Mouse (Mus musculus) T-cell, adult 2 months (primary cell): ENCODE results near the gene Gm9857.
A peak's percentile ranks its signal among the peaks of the same experiment; 100 is the strongest.

Source experiments
- DNase-seq: peaks from one replicate; pipeline ENCODE4 v3.0.0; 2022; ENCODE audit warnings: low spot score

The Gm9857 gene

DNA sequence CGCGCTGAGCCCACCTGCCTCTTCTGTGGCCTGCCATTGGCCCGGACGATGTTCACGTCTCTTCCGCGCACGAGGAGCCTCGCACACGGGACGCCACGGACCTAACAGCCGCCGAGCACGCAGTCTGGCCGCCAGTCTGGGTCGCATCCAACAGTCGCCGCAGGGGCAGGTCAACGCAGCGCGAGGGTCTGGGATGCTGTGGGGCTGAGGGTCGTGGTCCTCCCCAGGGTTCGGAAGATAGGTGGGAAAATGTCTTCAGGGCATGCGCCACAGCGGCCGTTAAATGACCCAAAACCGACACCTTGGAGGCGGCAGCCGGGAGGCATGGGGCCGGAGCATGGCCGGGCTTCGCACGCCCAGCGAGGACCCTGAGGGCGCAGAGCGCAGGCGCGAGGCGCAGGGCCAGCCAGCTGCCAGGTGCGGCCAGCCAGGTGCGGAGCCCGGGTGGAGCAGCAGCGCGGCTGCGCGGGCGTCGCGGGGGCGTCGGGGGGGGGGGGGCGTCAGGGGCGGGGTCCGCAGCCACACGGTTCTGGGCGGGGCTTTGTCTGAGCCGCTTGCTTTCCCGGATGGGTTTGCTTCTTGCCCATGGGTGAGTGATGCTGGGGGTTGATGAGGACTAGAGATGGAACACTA, at the start of gene Gm9857:
TSS of gene Gm9857 (minus strand) at position 445 of the 633 bp plus-strand sequence.
- no peak for DNase-seq

DNA sequence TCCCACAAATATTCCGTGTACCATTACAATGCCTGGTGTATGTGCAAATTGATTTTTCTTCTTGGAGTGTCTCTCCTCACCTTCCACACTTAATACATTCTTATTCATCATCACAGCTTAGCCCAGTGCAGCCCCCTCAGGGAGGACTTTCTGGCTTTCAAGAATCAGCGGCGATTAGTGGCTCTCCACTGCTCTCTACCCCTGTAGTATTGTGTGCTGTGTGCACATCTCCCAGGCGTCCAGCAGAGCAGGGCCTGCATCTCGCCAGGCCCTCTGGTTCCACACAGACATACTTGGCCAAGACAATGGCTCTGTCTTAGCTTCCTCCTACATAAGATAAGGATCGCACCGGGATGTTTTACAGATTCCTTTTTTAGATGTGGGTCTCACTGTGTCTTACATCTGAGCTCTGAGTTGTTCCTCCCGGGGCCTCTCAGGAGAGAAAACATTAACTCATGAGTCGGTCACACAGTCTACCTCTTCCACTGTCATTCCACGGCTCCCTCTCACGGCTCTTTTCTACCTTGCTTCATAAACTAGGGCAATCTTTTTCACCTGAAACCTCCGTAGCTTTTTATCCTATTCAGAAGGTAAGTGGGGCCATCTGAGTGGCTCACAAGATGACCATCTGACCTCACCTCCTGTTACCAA, 46.9 kb upstream of the Gm9857 start:
- no peak for DNase-seq

DNA sequence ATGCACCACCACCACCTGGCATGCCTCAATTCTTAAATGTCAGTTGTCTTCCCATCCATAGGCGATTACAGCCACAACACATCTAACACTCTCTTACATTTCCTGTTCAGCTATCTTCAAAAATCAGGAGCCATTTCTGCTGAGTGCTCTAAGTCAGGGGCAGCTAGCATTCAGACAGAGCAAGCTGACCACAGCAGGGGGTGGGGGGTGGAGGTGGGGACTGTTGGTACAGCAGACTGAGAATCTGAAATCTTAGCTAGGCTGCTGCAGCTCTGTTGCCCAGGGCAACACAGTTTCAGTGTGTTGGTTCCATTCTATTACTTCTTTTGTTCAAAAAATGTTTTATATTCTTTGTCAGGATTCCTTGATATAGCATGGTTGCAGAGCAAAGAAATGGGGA, 46.3 kb upstream of the Gm9857 start:
- no peak for DNase-seq

DNA sequence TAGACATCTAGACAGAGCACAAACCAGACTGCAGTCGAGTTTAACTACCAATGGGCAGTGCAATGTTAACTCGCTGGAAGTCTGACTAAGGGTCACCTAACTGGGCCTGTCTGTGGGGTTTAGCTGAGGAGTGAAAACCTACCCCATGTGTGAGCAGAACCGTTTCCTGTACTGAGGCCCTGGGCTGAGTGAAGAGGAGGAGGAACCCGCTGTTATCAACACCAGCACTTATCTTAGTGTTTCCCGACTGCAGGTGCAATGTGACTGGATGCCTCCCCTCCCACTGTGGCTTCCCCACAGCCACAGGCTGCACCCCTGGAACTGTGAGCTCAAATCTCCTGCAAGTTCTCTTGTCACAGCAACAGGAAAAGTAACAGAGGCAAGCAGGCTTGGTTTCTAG, 43.7 kb upstream of the Gm9857 start:
- DNase-seq, result no peak

DNA sequence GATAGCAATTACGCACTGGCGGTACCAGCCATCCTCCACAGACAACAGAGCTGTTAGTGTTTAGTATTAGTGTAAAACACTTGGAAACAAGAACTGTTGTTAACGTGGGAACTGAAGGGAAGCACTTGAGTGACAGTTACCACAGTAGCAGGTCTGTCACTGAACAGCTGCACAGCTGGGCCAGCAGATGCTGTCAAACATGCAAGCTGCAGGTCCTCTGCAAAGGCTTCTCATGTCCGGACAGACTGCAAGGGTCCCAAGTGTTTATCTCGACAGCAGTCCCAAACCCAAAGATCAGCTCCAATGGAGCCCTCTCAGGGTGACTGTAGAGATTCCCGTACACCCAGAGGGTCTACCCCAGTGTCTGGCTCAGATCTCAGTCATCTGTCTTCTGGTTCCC, 41.7 kb upstream of the Gm9857 start:
- DNase-seq, result no peak

DNA sequence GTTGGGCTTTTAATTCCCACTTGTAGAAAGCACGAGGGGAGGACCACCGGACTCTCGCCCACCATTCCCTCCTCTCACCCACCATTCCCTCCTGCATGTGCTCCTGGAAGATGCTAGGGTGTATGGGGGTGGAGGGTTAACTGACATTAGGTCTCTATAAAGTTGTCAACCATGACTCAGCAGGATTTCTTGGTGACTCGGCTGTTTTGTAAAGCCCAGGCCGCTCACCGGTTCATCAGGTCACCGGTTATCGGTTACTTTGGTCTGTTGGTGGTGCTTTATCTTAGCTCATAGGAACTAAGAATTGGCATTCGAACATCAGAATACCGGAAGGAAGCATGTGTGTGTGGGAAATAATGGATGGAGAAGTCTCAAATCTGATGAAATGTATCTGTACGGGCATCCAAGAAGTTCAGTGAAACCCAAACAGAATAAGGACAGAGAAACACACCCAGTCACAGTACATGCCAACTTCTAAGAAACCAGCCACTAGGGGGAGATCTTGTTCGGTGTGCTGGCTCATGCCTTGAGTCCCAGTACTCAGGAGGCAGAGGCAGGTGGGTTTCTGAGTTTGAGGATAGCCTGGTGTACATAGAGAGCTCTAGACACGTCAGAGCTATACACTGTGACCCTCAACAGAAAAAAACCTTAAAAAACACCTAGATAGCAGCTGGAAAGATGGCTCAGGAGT, 37.2 kb upstream of the Gm9857 start:
- peak; percentile 11 for DNase-seq

DNA sequence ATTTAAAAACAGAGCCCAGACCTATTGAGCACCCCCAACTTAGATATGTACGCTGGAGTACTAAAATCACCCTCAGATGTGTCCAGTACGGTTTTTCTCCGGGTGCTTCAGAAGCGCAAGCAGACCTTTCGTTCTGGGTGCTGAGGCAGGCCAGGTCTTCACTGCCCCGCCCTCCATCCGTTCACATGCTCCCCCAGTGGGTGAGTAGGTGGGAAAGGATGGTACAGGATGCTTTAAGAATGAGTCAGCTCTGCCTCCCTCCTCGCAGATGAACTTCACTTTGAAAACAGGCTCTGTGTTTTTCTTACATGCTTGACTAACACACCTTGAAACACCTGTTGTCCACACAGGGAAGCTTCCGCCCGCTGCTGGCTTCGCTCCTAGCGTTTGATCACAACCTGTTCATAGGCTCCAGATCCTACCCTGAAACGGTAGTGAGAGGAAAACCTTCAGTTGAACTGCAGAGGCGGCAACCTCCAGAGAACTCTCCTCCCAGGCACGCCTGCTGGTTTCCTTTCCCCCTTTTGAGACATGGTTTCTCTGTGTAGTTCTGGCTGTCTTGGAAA, 34.8 kb upstream of the Gm9857 start:
- no peak for DNase-seq

DNA sequence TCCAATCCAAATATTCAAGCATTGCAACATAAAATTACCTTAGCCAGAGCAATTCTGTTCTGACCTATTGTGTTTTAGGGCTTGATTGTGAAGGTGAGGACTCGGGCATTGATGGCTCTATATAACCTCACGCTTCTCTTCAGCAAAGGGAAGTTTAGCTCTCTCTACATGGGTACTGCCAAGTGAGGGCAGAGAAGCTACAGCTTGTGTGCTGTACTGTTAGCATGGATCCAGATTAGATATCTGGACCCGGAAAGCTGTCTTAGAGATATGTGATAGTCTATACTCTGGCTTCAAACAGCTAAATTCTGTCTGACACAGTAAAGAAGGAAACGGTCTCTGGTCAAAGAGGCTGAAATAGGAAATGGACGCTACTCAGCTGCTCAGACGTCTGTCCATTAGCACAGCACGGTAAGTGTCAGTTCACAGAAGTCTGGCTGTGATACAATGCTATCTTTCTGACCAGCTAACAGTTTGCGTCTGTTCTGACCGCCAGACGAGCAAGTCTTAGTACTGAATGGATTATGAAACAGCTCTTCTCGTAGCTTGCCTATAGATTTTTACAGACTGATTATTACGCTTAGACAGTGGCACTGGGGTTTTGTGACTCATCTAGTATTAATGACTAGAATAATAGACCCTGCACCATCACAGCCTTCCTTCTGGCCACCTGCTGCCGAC, 33.9 kb upstream of the Gm9857 start:
- no peak for DNase-seq

DNA sequence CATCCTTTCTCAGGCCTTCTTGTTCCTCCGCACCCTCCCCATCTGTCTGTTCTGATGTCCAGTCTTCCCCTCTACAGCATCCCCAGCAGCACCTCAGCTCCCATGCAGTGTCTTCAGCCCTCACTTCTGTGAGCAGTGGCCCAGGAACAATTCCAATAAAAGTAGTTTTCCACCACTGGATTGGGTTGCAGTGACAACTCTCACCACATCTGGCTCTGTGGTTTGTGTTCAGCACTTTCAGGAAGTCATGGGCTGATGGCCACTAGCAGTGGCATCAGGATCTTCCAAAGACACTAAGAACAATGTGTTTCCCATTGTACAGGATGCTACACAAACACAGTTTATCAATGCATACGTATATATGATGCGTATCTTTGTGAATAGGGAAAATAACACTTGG, 25.8 kb upstream of the Gm9857 start:
- DNase-seq, result no peak

DNA sequence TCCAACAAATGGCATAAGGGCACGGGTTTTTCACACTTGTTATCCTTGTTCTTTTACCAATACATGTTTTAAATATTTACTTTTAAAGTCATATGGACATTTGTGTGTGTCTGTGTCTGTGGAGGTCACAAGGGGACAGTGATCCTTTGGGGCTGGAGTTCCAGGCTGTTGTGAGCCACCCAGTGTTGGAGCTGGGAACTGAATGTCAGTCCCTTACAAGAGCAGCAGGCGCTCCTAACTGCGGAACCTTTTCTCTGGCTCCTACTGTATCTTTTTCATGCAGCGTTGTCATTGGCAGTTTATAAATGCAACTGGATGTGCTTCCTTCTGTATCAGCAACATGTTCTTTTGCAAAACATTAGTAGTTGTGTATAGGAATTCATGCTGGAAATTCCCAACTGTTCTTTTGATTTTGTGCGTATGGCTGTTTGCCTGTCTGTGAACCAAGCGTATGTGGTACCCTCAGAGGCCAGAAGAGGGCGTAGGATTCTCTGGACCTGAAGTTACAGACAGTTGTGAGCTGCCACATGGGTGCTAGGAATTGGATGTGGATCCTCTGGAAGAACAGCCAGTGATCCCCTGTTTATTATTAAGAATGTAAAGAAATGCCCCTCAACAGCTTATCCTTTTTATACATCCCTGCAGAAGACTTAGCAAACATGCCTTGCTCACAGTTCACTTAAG, 24.3 kb upstream of the Gm9857 start:
- DNase-seq, result no peak

DNA sequence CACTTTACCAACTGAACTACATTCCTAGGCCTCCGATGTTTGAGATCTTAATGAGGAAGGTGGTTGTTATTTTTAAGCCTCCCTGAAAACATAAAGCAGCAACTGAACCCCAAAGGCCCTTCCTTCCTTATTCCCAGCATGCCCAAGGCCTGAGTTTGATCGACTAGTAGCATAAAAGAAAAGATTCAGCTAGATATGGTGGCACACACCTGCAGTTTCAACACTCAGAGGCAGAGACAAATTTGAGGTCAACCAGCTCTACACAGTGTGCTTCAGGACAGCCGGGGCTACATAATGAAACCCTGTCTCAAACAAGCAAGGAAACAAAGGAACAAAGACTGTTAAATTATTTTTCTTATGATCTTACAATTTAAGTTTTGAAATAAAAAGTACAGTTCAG, 23.5 kb upstream of the Gm9857 start:
- DNase-seq, result no peak

DNA sequence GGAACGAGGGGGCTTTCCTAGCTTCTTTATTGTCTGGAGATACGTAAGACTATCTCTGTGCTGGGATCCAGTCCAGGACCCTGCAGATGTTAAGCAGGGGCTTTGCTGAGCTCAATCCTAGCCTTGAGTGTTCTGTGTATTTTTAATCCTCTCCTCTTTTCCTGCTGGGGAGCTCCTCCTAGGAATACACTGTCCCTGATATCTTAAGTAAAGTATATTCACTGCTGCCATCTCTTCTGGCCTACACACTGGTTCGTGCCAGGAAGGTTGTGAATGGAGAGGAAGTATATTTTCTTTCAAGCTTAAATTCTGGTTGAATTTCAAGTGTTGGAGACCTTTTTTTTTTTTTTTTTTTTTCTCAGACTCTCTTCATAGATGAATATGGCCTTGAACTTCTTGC, 23.0 kb upstream of the Gm9857 start:
- DNase-seq, result no peak

DNA sequence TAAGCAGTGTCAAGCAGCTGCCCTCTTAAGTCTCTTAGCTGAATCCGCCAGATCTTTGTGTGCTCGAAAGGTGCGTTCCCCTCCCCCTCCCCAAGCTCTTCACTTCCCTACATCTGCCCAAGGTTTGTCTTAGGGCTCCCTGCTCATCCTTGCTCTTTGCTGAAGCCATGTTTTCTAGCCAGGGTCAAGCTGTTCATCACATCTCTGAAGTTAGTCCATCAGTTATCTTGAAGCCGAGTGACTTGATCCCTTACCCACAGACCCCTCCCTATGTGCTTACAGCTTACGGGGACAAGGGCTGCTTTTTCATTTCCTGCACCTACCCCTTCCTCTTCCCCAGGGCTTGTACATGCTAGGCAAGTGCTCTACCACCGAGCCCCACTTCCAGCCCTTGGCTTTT, 21.4 kb upstream of the Gm9857 start:
- DNase-seq, result no peak

DNA sequence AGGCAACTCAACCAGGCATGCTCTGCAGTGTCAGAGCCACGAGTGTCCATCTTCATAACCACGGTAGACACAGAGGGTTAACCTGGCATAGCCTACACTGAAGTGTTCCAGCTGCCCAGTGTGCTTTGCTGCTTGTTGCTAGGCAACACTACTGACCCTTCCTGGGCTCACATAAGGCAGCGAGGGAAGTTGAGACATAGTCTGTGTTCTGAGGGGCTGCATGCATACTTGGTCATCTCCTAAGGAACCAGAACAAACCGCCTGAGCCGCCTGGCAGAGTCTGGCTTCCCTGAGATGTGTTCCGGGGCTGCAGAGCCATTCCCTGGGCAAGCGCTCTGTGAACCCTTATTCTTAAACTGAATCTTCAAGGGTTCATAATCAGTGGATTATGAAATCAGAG, 21.0 kb upstream of the Gm9857 start:
- DNase-seq, result no peak

DNA sequence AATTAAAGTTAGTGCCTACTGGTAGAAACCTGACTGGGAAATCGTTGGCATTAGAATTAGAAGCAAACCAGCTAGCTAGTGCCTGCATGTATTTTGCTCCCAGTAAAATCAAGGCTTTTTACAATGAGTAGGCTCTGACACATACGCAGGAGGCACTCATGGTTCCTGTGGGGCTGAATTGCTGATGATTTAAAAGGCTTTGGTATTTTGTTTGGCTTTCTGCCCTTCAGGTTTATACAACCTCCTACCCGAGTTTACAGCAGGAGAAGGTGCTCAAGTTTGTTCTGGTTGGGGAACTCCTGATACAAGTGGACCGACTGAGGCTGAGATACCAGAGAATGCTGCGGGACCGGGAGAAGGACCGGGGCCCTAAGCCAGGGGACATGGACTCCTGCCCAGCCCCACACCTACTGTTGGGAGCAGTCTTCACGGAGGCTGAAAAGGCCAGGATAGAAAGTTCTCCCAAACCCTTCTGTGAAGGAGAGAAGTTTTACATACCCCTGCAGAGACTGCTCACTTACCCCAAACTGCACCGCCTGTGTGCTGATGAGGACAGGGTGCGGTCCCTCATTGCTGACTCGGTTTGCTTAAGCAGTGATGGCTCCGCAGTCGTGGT, 19.5 kb upstream of the Gm9857 start:
- DNase-seq, result no peak

DNA sequence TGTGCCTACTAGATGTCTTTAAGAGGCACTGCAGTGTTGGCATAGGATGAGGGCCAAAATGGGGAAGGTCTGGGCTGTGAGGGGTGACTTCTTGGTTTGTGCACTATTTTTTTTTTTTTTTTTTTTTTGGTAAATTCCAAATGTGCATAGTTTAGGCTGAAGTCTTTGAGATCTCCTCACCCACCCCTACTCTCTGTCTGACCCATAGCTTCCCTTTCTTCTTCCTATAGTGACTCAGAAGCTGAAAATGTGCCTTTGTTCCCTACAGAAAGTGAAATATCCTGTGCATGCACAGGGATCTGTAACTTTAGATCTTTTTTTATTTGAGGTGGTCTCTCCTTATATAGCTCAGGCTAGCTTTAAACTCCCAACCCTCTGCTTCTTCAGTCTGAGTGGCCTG, 17.7 kb upstream of the Gm9857 start:
- no peak for DNase-seq

DNA sequence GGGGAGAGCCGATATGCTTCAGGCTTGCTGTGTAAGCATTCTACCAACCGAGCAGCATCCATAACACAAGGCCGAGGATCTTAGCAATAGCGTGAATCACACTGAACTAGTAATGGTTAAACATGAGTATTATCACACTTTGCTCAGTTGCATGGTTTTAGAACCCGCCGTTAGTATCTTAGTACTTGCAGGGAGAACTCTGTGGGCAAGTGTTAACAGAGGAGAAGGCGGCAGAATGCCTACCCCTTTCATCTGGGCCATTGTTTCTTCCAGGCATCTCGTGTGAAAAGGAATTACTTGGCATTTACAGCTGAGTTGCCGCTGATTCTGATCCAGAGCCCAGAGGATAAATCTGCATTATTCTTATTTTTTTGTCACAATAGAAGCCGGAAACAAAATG, 751 bp upstream of the Gm9857 start:
- no peak for DNase-seq

DNA sequence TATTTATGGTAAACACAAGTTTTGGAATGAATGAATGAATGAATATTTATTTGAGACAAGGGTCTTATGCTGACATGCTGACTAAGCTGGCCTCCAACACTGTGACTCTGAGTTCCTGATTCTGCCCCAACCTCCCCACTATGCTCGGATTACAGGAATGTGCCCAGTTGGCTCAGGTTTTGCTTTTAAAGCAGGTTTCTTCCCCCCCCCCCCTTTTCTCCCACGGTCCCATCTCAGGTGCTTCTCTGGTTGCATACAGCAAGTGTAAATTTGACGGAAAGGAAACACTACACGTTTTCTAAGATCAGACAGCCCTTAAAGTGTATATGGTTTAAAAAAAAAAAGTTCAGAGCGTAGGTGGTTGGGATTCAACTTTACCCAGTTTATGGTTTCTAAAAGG, 672 bp downstream of the Gm9857 start, which contains the start of gene Henmt1:
TSS of gene Henmt1 (plus strand) at position 301 of the 400 bp plus-strand sequence.
- no peak for DNase-seq

DNA sequence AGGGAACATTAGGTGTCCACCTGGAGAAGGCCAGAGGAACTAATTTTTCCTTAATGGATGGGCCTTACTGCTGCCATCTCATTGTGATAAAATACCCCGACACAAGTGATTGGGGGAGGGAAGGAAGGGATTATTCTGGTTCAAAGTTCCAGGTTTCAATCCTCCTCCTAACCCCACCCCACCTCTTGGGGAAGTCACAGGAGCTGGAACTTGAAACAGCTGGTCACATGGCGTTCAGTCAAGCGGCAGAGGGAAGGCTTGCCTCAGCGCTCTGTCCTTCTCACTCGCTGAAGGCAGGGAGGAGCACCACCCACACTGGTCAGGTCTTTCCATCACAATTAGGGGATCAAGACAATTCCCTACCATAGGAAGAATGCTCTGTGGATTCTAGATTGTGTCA, 1.6 kb downstream of the Gm9857 start:
- no peak for DNase-seq

DNA sequence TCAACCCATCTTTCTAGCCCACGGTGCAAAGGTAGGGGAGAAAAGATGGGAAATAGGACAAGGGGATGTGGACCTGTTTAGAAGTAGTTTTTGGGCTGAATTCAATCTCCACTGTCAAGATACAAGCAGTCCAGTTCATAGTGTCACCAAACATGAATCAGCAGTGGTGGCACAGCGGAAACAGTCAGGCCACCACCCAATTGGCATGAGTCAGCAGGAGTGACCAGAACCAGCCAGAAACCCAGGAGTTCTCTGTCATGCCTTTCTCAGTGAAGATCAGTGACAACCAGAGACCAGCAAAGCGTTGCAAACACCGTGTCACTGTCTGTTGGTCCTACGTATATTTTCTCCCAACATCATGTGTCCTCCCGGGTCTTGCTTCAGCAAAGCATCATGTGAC, 6.7 kb downstream of the Gm9857 start:
- DNase-seq, result no peak

DNA sequence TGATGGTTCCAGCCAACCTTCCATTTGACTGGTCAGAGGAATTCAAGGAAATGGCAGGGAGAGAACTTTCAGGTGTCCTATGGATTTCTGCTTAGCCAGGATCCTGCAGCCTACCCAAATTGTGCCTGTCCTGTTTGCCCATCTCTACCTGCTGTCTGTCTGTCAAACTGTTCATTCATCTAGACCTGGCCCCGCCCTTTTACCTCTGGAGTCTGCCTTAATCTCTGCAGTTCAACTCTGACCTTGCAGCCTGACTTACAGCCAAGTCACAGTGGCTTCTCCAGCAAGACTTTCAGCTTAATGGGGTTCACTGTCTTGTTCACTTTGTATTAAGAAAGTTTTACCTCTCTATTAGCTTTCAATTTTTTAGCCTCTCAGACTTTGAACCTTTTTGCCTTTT, 13.9 kb downstream of the Gm9857 start:
- no peak for DNase-seq

DNA sequence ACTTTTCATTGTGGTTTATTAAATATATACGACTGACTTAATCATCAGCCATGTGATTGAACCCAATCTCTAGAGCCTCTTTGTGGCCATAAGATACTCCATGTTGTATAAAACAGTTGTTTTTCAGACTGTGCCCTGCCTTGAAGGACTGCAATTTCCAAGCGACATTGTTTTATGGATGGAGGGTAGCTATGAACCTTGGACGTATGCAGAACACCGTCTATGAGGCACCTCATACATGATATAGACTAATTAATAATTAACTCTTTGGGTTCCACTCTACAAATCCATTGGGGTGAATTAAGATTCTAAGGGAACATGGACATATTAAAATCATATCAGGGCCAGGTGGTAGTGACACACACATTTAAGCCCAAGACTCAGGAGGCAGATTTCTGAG, 14.6 kb downstream of the Gm9857 start:
- no peak for DNase-seq
